Mouse (Mus musculus) liver, embryonic 14.5 days (tissue): ENCODE data around the gene Zfyve19. TPM values are rescaled to one million over a fixed set of nuclear protein-coding genes. Genes with fewer than 3 reads are reported as not detected.

Experiments
- ATAC-seq: fragments of 200-750 bp; cut with Nextera tagmentation; 2 replicates; pipeline ENCODE4 v1.8.0; 2017; ENCODE audit warnings: moderate number of reproducible peaks, mild to moderate bottlenecking, moderate library complexity; ENCODE audit not compliant: insufficient read depth
- DNase-seq, 3 experiments: peaks; one replicate each; pipeline ENCODE4 v3.0.0-alpha.2; 2012 to 2013; ENCODE audit warnings: low read depth in 3 of 3, low spot score in 3 of 3
- H3K27ac ChIP-seq: fragments of 300-500 bp; sonication (generic); 2 replicates; pipeline ENCODE4 v1.5.1; 2014; ENCODE audit warnings: moderate library complexity, mild to moderate bottlenecking, control low read depth, inconsistent platforms
- H3K27me3 ChIP-seq: fragments of 300-500 bp; sonication (generic); 2 replicates; pipeline ENCODE4 v1.6.1; 2014; ENCODE audit warnings: mild to moderate bottlenecking, low read length, moderate library complexity; ENCODE audit not compliant: control insufficient read depth, insufficient read depth
- H3K36me3 ChIP-seq: fragments of 300-500 bp; sonication (generic); replicated peaks from 2 replicates; pipeline ENCODE4 v1.6.1; 2014; ENCODE audit warnings: low read depth; ENCODE audit not compliant: control insufficient read depth, insufficient read depth
- H3K4me1 ChIP-seq, 2 experiments: fragments of 200-500 bp in 1 of 2; fragments of 300-500 bp in 1 of 2; sonication (generic) in 1 of 2; replicated peaks; 2 replicates each; pipeline ENCODE4 v1.6.1; 2012 to 2014; ENCODE audit warnings: antibody characterized with exemption in 1 of 2, inconsistent platforms in 1 of 2, low read length in 1 of 2; ENCODE audit not compliant: control insufficient read depth in 2 of 2, insufficient read depth in 2 of 2
- H3K4me2 ChIP-seq: fragments of 300-500 bp; sonication (generic); 2 replicates; pipeline ENCODE4 v1.6.1; 2014; ENCODE audit warnings: low read depth, mild to moderate bottlenecking, control low read depth, moderate library complexity
- H3K4me3 ChIP-seq, 2 experiments: fragments of 200-500 bp in 1 of 2; fragments of 300-500 bp in 1 of 2; sonication (generic) in 1 of 2; 2 replicates each; pipeline ENCODE4 v1.5.1; 2012 to 2014; ENCODE audit warnings: low read depth in 2 of 2, low read length in 2 of 2, mild to moderate bottlenecking in 2 of 2, control low read depth in 1 of 2, inconsistent platforms in 1 of 2, moderate library complexity in 1 of 2; ENCODE audit not compliant: insufficient read depth in 1 of 2
- H3K9ac ChIP-seq: fragments of 300-500 bp; sonication (generic); replicated peaks from 2 replicates; pipeline ENCODE4 v1.6.1; 2014; ENCODE audit warnings: mild to moderate bottlenecking, control low read depth, moderate library complexity
- H3K9me3 ChIP-seq: fragments of 300-500 bp; sonication (generic); 2 replicates; pipeline ENCODE4 v1.6.1; 2016; ENCODE audit warnings: low read length, mixed read lengths; ENCODE audit not compliant: control insufficient read depth
- CTCF ChIP-seq: IDR thresholded peaks from 2 replicates; pipeline ENCODE4 v1.5.1; 2016; ENCODE audit warnings: antibody characterized with exemption, low read depth, control low read depth
- EP300 ChIP-seq: IDR thresholded peaks from 2 replicates; pipeline ENCODE4 v1.6.1; 2016; ENCODE audit warnings: antibody characterized with exemption, low read depth
- WGBS: fragments of 180-500 bp; shearing (Covaris S2); extraction: QIAGEN DNeasy Blood & Tissue Kit; methylation state at CpG from one replicate; pipeline ENCODE4 v1.1.7; 2014; ENCODE audit not compliant: insufficient replicate concordance; 5-methylcytosine and 5-hydroxymethylcytosine counted together
- polyA plus RNA-seq, 2 experiments: library from polyadenylated mRNA; depleted of rRNA in 1 of 2; stranded (reverse) in 1 of 2; unstranded in 1 of 2; fragments of >200 nt; fragmentation: Nextera tagmentation in 1 of 2; extraction: Ambion mirVana in 1 of 2; gene quantifications; 2 replicates each; pipeline versions ENCODE4 v1.2.1 to v1.2.3; 2012 to 2014

Gene Zfyve19
- polyA plus RNA-seq, 2 experiments = 18.2 to 20.5 TPM

GRCm38 (mm10) chr2:119166901-119167865 lies 41.2 kb upstream of the Zfyve19 start, which contains the start of gene Gchfr:
Gene Gchfr (plus strand): TSS chr2:119167773.
- TF ChIP-seq CTCF = peak; percentile 31; the same call in 1 of the 2 replicates
- TF ChIP-seq EP300 = no peak
- ATAC-seq (peak; percentile 79), DNase-seq (peak in 1 of 3 experiments; percentile 31)
- peak within 1 kb of the TSS; percentile 45 to 58 for H3K4me3 ChIP-seq
- H3K36me3 ChIP-seq = no peaks in the 10 kb centered on the region
- H3K4me1 ChIP-seq = peaks cover 13 to 15% of the 10 kb centered on the region in 2 experiments
- H3K4me2 ChIP-seq = peak within 1 kb of the TSS; percentile 85
- peaks cover 23% of the 10 kb centered on the region for H3K27me3 ChIP-seq
- H3K27ac ChIP-seq = no peak within 1 kb of the TSS
- peak within 1 kb of the TSS; percentile 21; the same call in 1 of the 2 replicates for H3K9ac ChIP-seq
- H3K9me3 ChIP-seq = no peaks in the 10 kb centered on the region
- under 1% methylated on average over 60 of the region's 60 CpGs for WGBS

- ATAC-seq (peak; percentile 19; the same call in 1 of the 2 replicates), DNase-seq (no peak)
- Histone ChIP-seq H3K4me3 (peak overlapping the region; percentile 45 to 58), H3K27ac (no peak overlapping the region), H3K4me1 (peaks cover 16 to 18% of the 10 kb centered on the region in 2 experiments), H3K4me2 (peak overlapping the region; percentile 85), H3K36me3 (no peaks in the 10 kb centered on the region), H3K27me3 (peaks cover 23% of the 10 kb centered on the region), H3K9ac (peak overlapping the region; percentile 21; the same call in 1 of the 2 replicates), H3K9me3 (no peaks in the 10 kb centered on the region)
- 4% methylated on average over 26 of the region's 26 CpGs for WGBS
- no peak for TF ChIP-seq CTCF
- TF ChIP-seq EP300 = no peak
Observed at GRCm38 (mm10) chr2:119167866-119168256, 40.6 kb upstream of the Zfyve19 start.

DNA sequence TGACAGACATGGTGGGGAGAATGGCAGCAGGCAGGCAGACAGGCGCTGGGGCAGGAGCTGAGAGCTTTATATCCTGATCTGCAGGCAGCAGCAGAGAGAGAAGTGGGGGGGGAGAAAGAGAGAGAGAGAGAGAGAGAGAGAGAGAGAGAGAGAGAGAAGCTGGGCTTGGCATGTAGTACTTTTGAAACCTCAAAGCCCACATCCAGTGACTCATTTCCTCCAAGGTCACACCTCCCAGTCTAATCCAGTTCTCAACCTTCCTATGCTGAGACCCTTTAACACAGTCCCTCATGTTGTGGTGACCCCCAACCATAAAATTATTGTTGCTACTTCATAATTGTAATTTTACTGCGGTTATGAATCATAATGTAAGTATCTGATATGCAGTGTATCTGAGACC lies 38.1 kb upstream of the Zfyve19 start:
- 55% methylated on average over 2 of the region's 2 CpGs for WGBS
- no peak overlapping the region for H3K4me2 ChIP-seq
- no peak for TF ChIP-seq EP300
- no peak for TF ChIP-seq CTCF
- no peaks in the 10 kb centered on the region for H3K36me3 ChIP-seq
- no peaks in the 10 kb centered on the region for H3K9me3 ChIP-seq
- no peak for DNase-seq
- peaks cover 23% of the 10 kb centered on the region for H3K27me3 ChIP-seq
- no peak for ATAC-seq
- no peak overlapping the region for H3K27ac ChIP-seq
- no peak overlapping the region for H3K9ac ChIP-seq
- H3K4me1 ChIP-seq = peaks cover 17 to 19% of the 10 kb centered on the region in 2 experiments
- H3K4me3 ChIP-seq = no peak overlapping the region

DNA sequence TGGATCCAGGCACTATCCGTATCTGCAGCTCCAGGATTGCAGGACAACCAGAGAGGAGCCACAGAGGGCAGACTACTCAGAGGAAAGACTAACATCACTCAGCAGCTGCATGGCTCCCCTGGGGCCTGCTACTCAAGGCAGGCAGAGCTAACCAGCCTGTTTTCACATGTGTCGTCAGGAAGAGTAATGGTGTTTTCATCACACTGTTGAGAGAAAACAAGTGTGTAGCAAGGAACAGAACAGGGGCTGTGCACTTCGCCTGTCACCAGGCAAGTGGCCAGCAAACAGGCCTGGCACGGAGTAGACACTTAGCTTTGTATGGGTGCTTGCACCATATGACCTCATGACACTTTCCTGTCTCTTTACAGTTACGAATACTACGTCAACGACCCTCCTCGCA lies 36.8 kb upstream of the Zfyve19 start:
- Histone ChIP-seq H3K27ac (no peak overlapping the region), H3K9me3 (no peaks in the 10 kb centered on the region), H3K4me3 (no peak overlapping the region), H3K36me3 (no peaks in the 10 kb centered on the region), H3K4me2 (no peak overlapping the region), H3K27me3 (peaks cover 22% of the 10 kb centered on the region), H3K4me1 (peaks cover 17 to 19% of the 10 kb centered on the region in 2 experiments), H3K9ac (no peak overlapping the region)
- DNase-seq = no peak
- no peak for ATAC-seq
- TF ChIP-seq CTCF (no peak), EP300 (no peak)
- 65% methylated on average over 8 of the region's 8 CpGs for WGBS

DNA sequence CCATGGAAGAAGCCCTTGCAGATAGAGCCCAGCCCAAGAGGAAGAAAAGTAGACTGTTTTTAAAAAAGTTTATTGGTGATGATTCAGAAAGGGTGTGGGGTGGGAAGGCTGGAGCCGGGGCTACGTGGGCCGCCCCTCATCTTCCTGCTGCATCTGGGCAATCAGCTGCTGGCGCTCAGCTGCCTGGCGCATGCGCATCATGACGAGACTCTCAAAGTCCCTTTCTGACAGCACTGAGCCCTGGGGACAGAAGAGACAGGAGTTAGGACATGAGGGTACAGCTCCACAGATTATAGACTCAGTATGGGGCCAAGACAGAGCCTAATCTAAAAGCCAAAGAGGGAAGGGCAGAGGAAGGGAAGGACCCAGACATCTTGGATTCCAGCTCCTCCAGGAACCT lies 36.0 kb upstream of the Zfyve19 start:
- H3K4me3 ChIP-seq = no peak overlapping the region
- H3K9ac ChIP-seq = no peak overlapping the region
- H3K9me3 ChIP-seq = no peaks in the 10 kb centered on the region
- no peak for DNase-seq
- no peaks in the 10 kb centered on the region for H3K36me3 ChIP-seq
- H3K27ac ChIP-seq = no peak overlapping the region
- H3K27me3 ChIP-seq = peaks cover 13% of the 10 kb centered on the region
- no peak overlapping the region; the same call in 1 of the 2 replicates for H3K4me2 ChIP-seq
- TF ChIP-seq EP300 (no peak), CTCF (no peak)
- peaks cover 10 to 12% of the 10 kb centered on the region in 2 experiments for H3K4me1 ChIP-seq
- ATAC-seq = no peak
- 80% methylated on average over 7 of the region's 7 CpGs for WGBS
